Mouse (Mus musculus) intestine, embryonic 15.5 days (tissue): ENCODE results near the gene Zmynd10. TPM values are rescaled to one million over a fixed set of nuclear protein-coding genes. Genes with fewer than 3 reads are reported as not detected.

Experiments used
- ATAC-seq: fragments of 200-750 bp; cut with Nextera tagmentation; 2 replicates; pipeline ENCODE4 v1.8.0; 2017; ENCODE audit warnings: moderate TSS enrichment, moderate library complexity
- H3K27ac ChIP-seq: fragments of 300-500 bp; sonication (generic); 2 replicates; pipeline ENCODE4 v1.5.1; 2015; ENCODE audit warnings: mild to moderate bottlenecking, inconsistent platforms
- H3K27me3 ChIP-seq: fragments of 300-500 bp; sonication (generic); replicated peaks from 2 replicates; pipeline ENCODE4 v1.6.1; 2015; ENCODE audit warnings: inconsistent platforms
- H3K36me3 ChIP-seq: fragments of 300-500 bp; sonication (generic); 2 replicates; pipeline ENCODE4 v1.6.1; 2015; ENCODE audit warnings: inconsistent platforms
- H3K4me1 ChIP-seq: fragments of 300-500 bp; sonication (generic); replicated peaks from 2 replicates; pipeline ENCODE4 v1.6.1; 2015; ENCODE audit warnings: inconsistent platforms
- H3K4me2 ChIP-seq: fragments of 300-500 bp; sonication (generic); replicated peaks from 2 replicates; pipeline ENCODE4 v1.6.1; 2015; ENCODE audit warnings: mild to moderate bottlenecking, inconsistent platforms
- H3K4me3 ChIP-seq: fragments of 300-500 bp; sonication (generic); replicated peaks from 2 replicates; pipeline ENCODE4 v1.5.1; 2015; ENCODE audit warnings: inconsistent platforms
- H3K9ac ChIP-seq: fragments of 300-500 bp; sonication (generic); 2 replicates; pipeline ENCODE4 v1.6.1; 2015; ENCODE audit warnings: inconsistent platforms
- H3K9me3 ChIP-seq: fragments of 300-500 bp; sonication (generic); 2 replicates; pipeline ENCODE4 v1.6.1; 2016; ENCODE audit warnings: inconsistent platforms
- WGBS: fragments of 180-500 bp; shearing (Covaris S2); methylation state at CpG from one replicate; pipeline ENCODE4 v1.1.7; 2015; 5-methylcytosine and 5-hydroxymethylcytosine counted together
- polyA plus RNA-seq: library from polyadenylated mRNA; unstranded; fragments of >200 nt; fragmentation: Nextera tagmentation; extraction: Ambion mirVana; gene quantifications from 2 replicates; pipeline ENCODE4 v1.2.1, GENCODE M21; 2015

Zmynd10 gene
- polyA plus RNA-seq, 1 experiment from 2014 or later = 0.68 TPM

DNA sequence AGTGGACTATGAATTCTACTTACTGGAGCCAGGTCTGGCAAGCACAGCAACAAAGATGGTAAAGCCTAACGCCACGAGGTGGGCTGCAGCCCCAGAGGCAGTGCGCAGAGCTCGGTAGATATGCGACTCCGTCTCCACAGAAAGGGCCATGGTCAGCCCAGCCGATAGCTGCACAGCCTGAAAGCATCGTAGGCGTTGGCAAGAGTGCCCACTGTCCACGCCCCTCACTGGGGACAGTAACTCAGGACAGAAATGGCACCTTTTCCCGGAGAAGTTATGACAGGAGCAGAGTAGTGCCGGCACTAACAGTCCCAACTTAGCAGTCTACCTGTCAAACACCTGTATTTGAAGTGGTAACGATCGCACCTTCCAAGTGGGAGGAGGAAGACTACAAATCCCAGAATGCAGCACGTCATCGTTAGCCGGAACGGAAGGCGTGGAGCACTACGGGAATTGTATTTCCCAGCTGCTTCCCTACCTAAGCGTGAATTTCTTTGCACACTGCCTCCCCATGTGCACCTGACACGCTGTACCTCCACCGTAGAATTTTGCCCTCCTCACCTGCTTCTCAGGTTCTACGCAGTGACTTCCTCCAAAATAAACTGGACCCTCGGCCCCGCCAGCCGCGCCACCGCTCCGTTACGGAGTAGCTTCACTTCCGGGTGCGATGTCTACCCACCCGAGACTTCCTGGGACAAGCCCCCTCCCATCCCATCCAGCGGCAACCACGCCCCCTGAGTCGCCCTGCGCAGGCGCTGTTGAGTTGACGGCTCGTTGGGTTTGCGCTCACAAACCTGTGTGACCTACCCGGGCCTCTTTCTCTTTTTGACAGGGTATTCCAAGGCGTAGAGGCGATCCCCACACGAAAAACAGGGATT lies 5.4 kb upstream of the Zmynd10 start, which contains the start of the genes Cyb561d2 and Nprl2:
Gene Cyb561d2 (minus strand): TSS at position 720 of the 878 bp plus-strand sequence.
Gene Nprl2 (plus strand): TSS at position 753 of the 878 bp plus-strand sequence.
- H3K27me3 ChIP-seq = no peaks in the 10 kb centered on the region
- H3K9ac ChIP-seq = peak within 1 kb of the TSS; percentile 61
- ATAC-seq = peak; percentile 93
- peak within 1 kb of the TSS; percentile 48; the same call in 1 of the 2 replicates for H3K27ac ChIP-seq
- H3K4me3 ChIP-seq = peak within 1 kb of the TSS; percentile 59
- H3K36me3 ChIP-seq = peaks cover 18% of the 10 kb centered on the region; the same call in 1 of the 2 replicates
- under 1% methylated on average over 46 of the region's 46 CpGs for WGBS
- peak within 1 kb of the TSS; percentile 83 for H3K4me2 ChIP-seq
- no peaks in the 10 kb centered on the region for H3K9me3 ChIP-seq
- peaks cover 29% of the 10 kb centered on the region for H3K4me1 ChIP-seq

DNA sequence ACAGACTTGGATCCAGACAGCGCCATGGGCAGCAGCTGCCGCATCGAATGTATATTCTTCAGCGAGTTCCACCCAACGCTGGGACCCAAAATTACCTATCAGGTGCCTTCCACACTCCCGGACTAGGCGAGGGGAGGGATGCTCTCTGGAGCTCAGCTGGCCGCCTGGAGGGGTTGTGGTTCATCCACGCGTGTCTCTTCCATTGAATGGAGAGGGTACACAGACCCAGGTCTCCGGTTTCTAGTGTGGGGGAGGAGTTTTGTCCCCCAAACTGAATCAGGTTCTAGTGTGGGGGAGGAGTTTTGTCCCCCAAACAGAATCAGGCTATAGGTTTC lies 4.8 kb upstream of the Zmynd10 start:
- H3K4me2 ChIP-seq = peak overlapping the region; percentile 83
- peak overlapping the region; percentile 61 for H3K9ac ChIP-seq
- H3K27me3 ChIP-seq = no peaks in the 10 kb centered on the region
- no peaks in the 10 kb centered on the region for H3K9me3 ChIP-seq
- H3K36me3 ChIP-seq = peaks cover 18% of the 10 kb centered on the region; the same call in 1 of the 2 replicates
- peaks cover 28% of the 10 kb centered on the region for H3K4me1 ChIP-seq
- 0 out of 2 replicates have a peak overlapping the region, but pooled peaks have one; percentile 48 for H3K27ac ChIP-seq
- WGBS = under 1% methylated on average over 11 of the region's 11 CpGs
- H3K4me3 ChIP-seq = peak overlapping the region; percentile 59
- peak; percentile 27 for ATAC-seq

DNA sequence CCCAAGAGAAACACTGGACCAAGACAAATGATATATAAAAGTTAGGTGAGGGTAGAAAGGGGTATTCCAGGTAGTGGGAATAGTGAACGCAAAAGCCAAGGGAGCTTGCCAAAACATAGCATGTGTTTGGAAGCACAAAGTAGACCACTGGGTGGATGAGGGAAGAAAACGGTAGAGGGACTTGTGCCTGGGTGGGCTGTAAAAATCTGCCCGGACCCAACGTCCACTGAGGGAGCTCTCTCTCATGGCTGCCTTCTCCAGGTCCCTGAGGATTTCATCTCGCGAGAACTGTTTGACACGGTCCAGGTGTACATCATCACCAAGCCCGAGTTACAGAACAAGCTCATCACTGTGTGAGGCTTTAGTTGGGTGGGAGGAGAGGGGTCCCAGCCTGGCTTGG lies 4.4 kb upstream of the Zmynd10 start:
- H3K27ac ChIP-seq = no peak overlapping the region
- peak overlapping the region; percentile 83 for H3K4me2 ChIP-seq
- H3K27me3 ChIP-seq = no peaks in the 10 kb centered on the region
- H3K4me3 ChIP-seq = peak overlapping the region; percentile 59
- no peaks in the 10 kb centered on the region for H3K9me3 ChIP-seq
- ATAC-seq = no peak
- WGBS = 44% methylated on average over 8 of the region's 8 CpGs
- H3K4me1 ChIP-seq = peaks cover 28% of the 10 kb centered on the region
- no peak overlapping the region for H3K9ac ChIP-seq
- peaks cover 16% of the 10 kb centered on the region; the same call in 1 of the 2 replicates for H3K36me3 ChIP-seq

DNA sequence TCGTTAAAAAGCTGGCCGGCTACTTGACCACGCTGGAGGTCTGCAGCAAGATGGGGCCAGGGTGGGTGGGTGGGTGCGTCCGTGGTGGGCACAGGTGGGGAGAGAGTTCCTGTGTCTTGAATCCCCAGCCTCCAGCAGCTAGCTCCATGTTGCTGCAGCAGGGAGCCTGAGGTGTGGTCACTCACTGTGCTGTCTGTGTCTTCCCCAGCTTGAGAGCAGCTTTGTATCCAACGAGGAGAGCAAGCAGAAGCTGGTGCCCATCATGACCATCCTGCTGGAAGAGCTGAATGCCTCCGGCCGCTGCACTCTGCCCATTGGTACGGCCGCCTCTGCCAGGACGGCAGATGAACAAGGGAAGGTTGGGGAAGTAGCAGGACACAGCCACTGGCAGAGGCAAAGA lies 3.8 kb upstream of the Zmynd10 start:
- WGBS = 80% methylated on average over 11 of the region's 11 CpGs

DNA sequence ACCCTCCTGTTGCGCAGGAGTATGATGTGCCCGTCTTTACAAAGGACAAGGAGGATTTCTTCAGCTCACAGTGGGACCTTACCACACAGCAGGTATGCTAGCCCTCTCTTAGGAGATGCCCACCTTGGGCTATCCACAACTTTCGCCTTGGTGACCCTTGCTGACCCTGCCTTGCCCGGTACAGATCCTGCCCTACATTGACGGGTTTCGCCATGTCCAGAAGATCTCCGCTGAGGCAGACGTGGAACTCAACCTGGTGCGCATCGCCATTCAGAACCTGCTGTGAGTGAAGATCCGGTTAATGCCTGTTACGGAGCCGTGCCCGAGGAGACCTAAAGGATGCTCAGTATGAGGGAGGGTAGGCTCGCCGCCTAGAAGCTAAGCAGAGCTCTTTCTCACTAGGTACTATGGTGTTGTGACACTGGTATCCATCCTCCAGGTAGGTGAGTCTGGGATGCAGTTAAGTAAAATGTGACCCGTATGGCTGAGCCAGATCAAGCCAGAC lies 2.9 kb upstream of the Zmynd10 start:
- ATAC-seq = no peak
- WGBS = 94% methylated on average over 17 of the region's 17 CpGs

More for the DNA sequence above, 3.8 kb upstream of the Zmynd10 start:
- no peak for ATAC-seq
- H3K9me3 ChIP-seq = no peaks in the 10 kb centered on the region
- H3K4me2 ChIP-seq = peak overlapping the region; percentile 83; the same call in 1 of the 2 replicates
- no peak overlapping the region for H3K27ac ChIP-seq
- no peak overlapping the region for H3K4me3 ChIP-seq
- H3K9ac ChIP-seq = no peak overlapping the region
- H3K27me3 ChIP-seq = no peaks in the 10 kb centered on the region
- H3K4me1 ChIP-seq = peaks cover 28% of the 10 kb centered on the region
- H3K36me3 ChIP-seq = peaks cover 11% of the 10 kb centered on the region; the same call in 1 of the 2 replicates

DNA sequence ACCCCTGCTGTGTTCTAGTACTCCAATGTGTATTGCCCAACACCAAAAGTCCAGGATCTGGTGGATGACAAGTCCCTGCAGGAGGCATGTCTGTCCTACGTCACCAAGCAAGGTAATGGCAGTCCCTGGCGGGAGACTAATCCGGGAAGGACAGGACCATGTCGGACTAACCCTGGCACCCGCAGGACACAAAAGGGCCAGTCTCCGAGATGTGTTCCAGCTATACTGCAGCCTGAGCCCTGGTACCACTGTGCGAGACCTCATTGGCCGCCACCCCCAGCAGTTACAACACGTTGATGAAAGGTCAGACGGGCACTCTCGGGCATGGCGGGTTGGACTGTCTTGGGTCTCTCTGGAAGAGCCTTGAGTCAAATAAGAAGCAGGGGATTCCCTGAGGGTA lies 2.4 kb upstream of the Zmynd10 start:
- Histone ChIP-seq H3K4me1 (peaks cover 28% of the 10 kb centered on the region), H3K4me2 (no peak overlapping the region), H3K36me3 (peaks cover 9% of the 10 kb centered on the region; the same call in 1 of the 2 replicates), H3K9ac (no peak overlapping the region), H3K27ac (no peak overlapping the region), H3K27me3 (no peaks in the 10 kb centered on the region), H3K4me3 (no peak overlapping the region), H3K9me3 (no peaks in the 10 kb centered on the region)
- 95% methylated on average over 12 of the region's 12 CpGs for WGBS
- ATAC-seq = no peak

More for the DNA sequence above, 2.9 kb upstream of the Zmynd10 start:
- no peak overlapping the region for H3K4me2 ChIP-seq
- H3K9me3 ChIP-seq = no peaks in the 10 kb centered on the region
- H3K9ac ChIP-seq = no peak overlapping the region
- no peaks in the 10 kb centered on the region for H3K27me3 ChIP-seq
- H3K27ac ChIP-seq = no peak overlapping the region
- H3K4me1 ChIP-seq = peaks cover 28% of the 10 kb centered on the region
- no peak overlapping the region for H3K4me3 ChIP-seq
- H3K36me3 ChIP-seq = peaks cover 9% of the 10 kb centered on the region; the same call in 1 of the 2 replicates

DNA sequence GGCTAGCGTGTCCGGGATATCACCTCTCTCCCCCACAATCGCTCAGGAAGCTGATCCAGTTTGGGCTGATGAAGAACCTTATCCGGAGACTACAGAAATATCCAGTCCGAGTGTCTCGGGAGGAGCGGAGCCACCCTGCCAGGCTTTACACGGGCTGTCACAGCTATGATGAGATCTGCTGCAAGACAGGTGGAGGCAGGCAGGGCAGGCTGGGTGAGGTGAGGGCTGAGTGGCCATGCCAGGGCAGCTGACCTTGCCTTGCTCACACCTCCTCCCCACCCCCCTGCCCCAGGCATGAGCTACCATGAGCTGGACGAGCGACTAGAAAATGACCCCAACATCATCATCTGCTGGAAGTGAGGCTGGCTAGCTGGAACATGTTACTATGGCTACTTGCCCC lies 1.9 kb upstream of the Zmynd10 start:
- Histone ChIP-seq H3K4me1 (peaks cover 28% of the 10 kb centered on the region), H3K27ac (no peak overlapping the region), H3K4me2 (no peak overlapping the region), H3K36me3 (peaks cover 4% of the 10 kb centered on the region; the same call in 1 of the 2 replicates), H3K9ac (no peak overlapping the region), H3K9me3 (no peaks in the 10 kb centered on the region), H3K27me3 (no peaks in the 10 kb centered on the region), H3K4me3 (no peak overlapping the region)
- WGBS = 86% methylated on average over 10 of the region's 10 CpGs
- no peak for ATAC-seq

DNA sequence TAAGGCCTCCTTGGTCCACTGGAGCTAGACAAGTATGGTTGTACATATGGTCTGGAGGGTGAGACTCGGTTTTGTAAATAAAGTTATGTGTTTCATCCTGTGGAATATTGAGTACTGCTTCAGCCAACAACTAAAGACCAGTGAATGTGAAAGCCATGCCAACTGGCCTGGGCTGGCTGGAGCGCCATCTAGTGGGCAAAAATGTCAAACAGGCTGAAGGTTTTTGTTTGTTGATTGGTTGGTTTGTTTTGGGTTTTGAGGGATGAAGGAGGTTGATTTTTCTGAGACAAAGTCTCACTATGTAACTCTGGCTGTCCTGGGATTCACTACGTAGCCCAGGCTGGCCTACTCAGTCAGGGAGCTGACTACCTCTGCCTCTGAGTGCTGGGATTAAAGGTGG lies 1.5 kb upstream of the Zmynd10 start:
- Histone ChIP-seq H3K4me1 (peaks cover 31% of the 10 kb centered on the region), H3K4me3 (no peak overlapping the region), H3K27ac (no peak overlapping the region), H3K4me2 (no peak overlapping the region), H3K9me3 (no peaks in the 10 kb centered on the region), H3K27me3 (no peaks in the 10 kb centered on the region), H3K36me3 (peaks cover 4% of the 10 kb centered on the region; the same call in 1 of the 2 replicates), H3K9ac (no peak overlapping the region)
- ATAC-seq = no peak
- WGBS = 13% methylated on average over 3 of the region's 3 CpGs

DNA sequence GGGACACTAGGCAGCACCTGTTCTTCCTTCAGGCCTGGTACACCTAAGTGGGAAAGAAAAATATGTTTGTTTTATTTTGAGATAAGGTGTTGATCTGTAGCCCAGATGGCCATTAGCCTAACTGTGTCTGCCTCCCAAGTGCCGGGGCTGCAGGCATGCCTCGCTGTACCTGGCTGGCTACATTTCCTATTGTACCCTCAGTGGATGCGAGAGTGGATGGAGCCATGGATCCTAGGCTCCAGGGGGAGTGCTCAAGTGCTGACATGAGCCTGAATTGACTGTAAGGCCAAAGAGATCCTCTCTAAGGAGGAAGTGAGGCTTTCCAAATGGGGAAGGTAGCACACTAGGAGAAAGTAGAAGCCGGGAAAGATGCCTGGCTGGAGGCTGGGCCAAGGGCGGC lies 859 bp downstream of the Zmynd10 start:
- no peak overlapping the region for H3K4me2 ChIP-seq
- H3K9me3 ChIP-seq = no peaks in the 10 kb centered on the region
- no peaks in the 10 kb centered on the region for H3K27me3 ChIP-seq
- H3K9ac ChIP-seq = no peak overlapping the region
- H3K36me3 ChIP-seq = peaks cover 4% of the 10 kb centered on the region; the same call in 1 of the 2 replicates
- no peak for ATAC-seq
- H3K27ac ChIP-seq = no peak overlapping the region
- peaks cover 36% of the 10 kb centered on the region for H3K4me1 ChIP-seq
- WGBS = 75% methylated on average over 5 of the region's 5 CpGs
- H3K4me3 ChIP-seq = no peak overlapping the region

DNA sequence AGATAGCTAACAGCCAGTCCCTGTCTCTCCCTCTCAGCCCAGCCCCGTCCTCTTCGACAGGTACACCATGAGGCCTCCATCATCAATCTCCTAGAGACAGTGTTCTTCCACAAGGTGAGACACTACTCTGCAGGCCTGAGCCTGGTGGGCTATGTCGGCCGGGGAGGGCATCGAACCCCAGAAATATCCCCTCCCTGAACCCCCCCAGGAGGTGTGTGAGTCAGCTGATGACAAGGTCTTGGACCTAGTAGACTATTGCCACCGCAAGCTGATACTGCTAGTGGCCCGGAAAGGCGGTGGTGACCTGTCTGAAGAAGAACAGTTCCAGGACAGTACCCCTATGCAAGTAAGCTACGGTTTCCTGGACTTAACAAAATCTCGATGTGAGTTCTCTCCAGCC lies 1.7 kb downstream of the Zmynd10 start:
- H3K27ac ChIP-seq = no peak overlapping the region
- H3K4me2 ChIP-seq = no peak overlapping the region
- peaks cover 4% of the 10 kb centered on the region; the same call in 1 of the 2 replicates for H3K36me3 ChIP-seq
- no peak for ATAC-seq
- no peaks in the 10 kb centered on the region for H3K27me3 ChIP-seq
- H3K9me3 ChIP-seq = no peaks in the 10 kb centered on the region
- H3K4me3 ChIP-seq = no peak overlapping the region
- H3K4me1 ChIP-seq = peaks cover 37% of the 10 kb centered on the region
- no peak overlapping the region for H3K9ac ChIP-seq
- WGBS = 90% methylated on average over 10 of the region's 10 CpGs

DNA sequence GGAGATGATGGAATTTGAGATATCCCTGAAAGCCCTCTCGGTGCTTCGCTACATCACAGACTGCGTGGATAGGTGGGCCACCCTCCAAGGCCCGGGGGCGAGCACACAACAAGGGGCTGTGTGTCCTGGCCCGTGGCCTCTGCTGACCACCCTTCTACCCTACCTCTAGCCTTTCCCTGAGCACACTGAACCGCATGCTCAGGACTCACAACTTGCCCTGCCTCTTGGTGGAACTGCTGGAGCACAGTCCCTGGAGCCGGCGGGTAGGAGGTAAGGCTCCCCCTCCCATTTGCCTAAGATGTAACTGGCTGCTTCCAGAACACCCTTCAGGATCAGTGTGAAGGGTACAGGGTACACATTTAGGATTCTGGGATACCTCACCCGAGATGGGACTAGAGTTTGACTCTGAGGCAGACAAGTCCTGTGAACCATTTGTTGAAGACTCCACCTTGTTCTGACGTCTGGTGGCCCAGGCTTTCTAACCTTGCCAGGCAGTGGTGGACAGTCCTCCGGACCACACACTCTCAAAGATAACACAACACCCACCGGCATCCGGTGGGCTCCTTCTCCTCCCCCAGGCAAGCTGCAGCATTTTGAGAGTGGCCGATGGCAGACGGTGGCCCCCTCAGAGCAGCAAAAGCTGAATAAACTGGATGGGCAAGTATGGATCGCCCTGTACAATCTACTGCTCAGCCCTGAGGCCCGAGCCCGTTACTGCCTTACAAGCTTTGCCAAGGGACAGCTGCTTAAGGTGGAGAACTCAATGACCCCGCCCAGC lies 2.4 kb downstream of the Zmynd10 start:
- no peak overlapping the region for H3K9ac ChIP-seq
- no peak overlapping the region for H3K4me3 ChIP-seq
- no peak overlapping the region for H3K4me2 ChIP-seq
- peaks cover 37% of the 10 kb centered on the region for H3K4me1 ChIP-seq
- H3K9me3 ChIP-seq = no peaks in the 10 kb centered on the region
- H3K27ac ChIP-seq = no peak overlapping the region
- H3K36me3 ChIP-seq = no peaks in the 10 kb centered on the region
- no peak for ATAC-seq
- 88% methylated on average over 20 of the region's 20 CpGs for WGBS
- no peaks in the 10 kb centered on the region for H3K27me3 ChIP-seq
